Mouse (Mus musculus) erythroblast, embryonic 14.5 days (primary cell): ENCODE data around the gene Zfp335.

ENCODE experiments used
- GATA1 ChIP-seq: IDR thresholded peaks from 2 replicates; pipeline ENCODE4 v1.6.1; 2012; ENCODE audit warnings: low read length, inconsistent platforms, mixed read lengths
- TAL1 ChIP-seq: IDR thresholded peaks from 3 replicates; pipeline ENCODE4 v1.6.1; 2012; ENCODE audit warnings: low read length, inconsistent platforms, mixed read lengths

DNA sequence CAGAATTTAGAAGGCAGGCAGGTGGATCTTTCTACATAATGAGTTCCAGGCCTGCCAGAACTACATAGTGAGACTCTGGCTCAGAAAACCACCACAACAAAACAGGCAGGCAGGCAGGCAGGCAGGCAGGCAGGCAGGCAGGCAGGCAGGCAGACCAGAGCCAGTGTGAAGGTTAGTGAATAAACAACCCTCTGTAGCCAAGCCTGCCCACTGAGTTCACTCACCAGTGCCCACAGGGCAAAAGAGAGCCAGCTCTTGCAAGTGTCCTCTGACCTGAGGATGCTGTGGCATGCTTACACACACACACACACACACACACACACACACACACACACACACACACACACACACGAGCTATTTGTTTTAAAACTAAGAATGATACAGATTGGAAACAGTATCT lies 8.1 kb downstream of the Zfp335 start:
- no peak for TF ChIP-seq GATA1
- no peak for TF ChIP-seq TAL1
